In the genomic region with DNA sequence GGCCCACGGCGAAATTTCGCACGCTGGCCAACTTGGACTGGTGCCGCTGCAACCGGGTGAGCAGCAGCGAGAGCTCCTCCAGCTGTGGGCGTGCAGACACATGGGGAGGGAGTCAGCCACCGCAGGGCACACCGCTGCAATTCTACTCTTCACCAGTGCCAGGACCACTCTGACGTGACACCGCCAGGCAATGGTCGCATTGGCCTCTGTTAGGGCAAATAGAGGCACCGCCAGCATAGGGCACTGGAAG, we compare ENCODE assay signal across 14 mouse cellular contexts.
A peak's percentile ranks its signal among the peaks of the same experiment; 100 is the strongest.
DNase-seq lines count a peak whose midpoint lies in the region; ATAC-seq and TF ChIP-seq lines count a peak whose summit lies in the region.
"Had no signal": no experiment of that assay in that cellular context is flagged by ENCODE, and none has a peak within 500 bp of the region (broad histone marks: within the 10 kb centered on the region; RNA-seq: fewer than 3 reads in every experiment).

No protein-coding gene starts in this region.

- peak overlapping the region; percentile 23; the same call in 1 of the 2 replicates for H3K4me2 ChIP-seq in embryonic facial prominence, embryonic 11.5 days (ENCODE audit: low read depth, low read length)
- H3K4me2 ChIP-seq in kidney, postnatal 0 days (ENCODE audit: low read length): no peak overlapping the region
- H3K4me2 ChIP-seq: hindbrain, embryonic 14.5 days; midbrain, embryonic 13.5 days had no signal

- TF ChIP-seq CTCF in kidney, postnatal 0 days (IDR thresholded peaks at IDR 0.05; ENCODE audit: low read depth): no peak

- H3K9ac ChIP-seq in embryonic facial prominence, embryonic 11.5 days (replicated peaks; ENCODE audit: low read length): no peak overlapping the region
- no peak overlapping the region for H3K9ac ChIP-seq in kidney, postnatal 0 days (ENCODE audit: low read depth, low read length)
- H3K9ac ChIP-seq: hindbrain, embryonic 14.5 days; midbrain, embryonic 13.5 days had no signal

- no peaks in the 10 kb centered on the region for H3K9me3 ChIP-seq in embryonic facial prominence, embryonic 11.5 days (replicated peaks; ENCODE audit: control insufficient read depth, low read length)
- H3K9me3 ChIP-seq in embryonic facial prominence, embryonic 10.5 days: no peaks in the 10 kb centered on the region
- H3K9me3 ChIP-seq in kidney, postnatal 0 days (replicated peaks; ENCODE audit: low read length): no peaks in the 10 kb centered on the region
- no peaks in the 10 kb centered on the region for H3K9me3 ChIP-seq in limb, embryonic 10.5 days (replicated peaks)
- H3K9me3 ChIP-seq: midbrain, embryonic 13.5 days had no signal

- H3K27ac ChIP-seq in embryonic facial prominence, embryonic 11.5 days (replicated peaks; ENCODE audit: low read depth, low read length): no peak overlapping the region
- no peak overlapping the region for H3K27ac ChIP-seq in embryonic facial prominence, embryonic 10.5 days (replicated peaks)
- no peak overlapping the region for H3K27ac ChIP-seq in kidney, postnatal 0 days
- peak overlapping the region; percentile 37; the same call in 1 of the 2 replicates for H3K27ac ChIP-seq in limb, embryonic 10.5 days
- H3K27ac ChIP-seq: hindbrain, embryonic 14.5 days; macrophage; midbrain, embryonic 13.5 days had no signal

- H3K36me3 ChIP-seq in embryonic facial prominence, embryonic 11.5 days (replicated peaks; ENCODE audit: control insufficient read depth, insufficient read depth, low read depth, low read length): no peaks in the 10 kb centered on the region
- peaks cover 48% of the 10 kb centered on the region for H3K36me3 ChIP-seq in embryonic facial prominence, embryonic 10.5 days (replicated peaks)
- no peaks in the 10 kb centered on the region for H3K36me3 ChIP-seq in kidney, postnatal 0 days (ENCODE audit: insufficient read depth, low read length)
- H3K36me3 ChIP-seq in limb, embryonic 10.5 days: no peaks in the 10 kb centered on the region

- ATAC-seq in embryonic facial prominence, embryonic 11.5 days (replicated peaks; ENCODE audit: insufficient number of reproducible peaks, low FRiP score, low TSS enrichment, low read depth): no peak
- ATAC-seq in kidney, postnatal 0 days (replicated peaks; ENCODE audit: low FRiP score, low read depth): peak; percentile 14; the same call in 1 of the 2 replicates
- ATAC-seq in frontal cortex, adult (ENCODE audit: low TSS enrichment): no peak
- ATAC-seq: midbrain, embryonic 13.5 days had no signal

- no peak for DNase-seq in embryonic facial prominence, embryonic 11.5 days (ENCODE audit: low spot score)
- no peak for DNase-seq in embryonic facial prominence, embryonic 10.5 days (ENCODE audit: low spot score)
- no peak for DNase-seq in kidney, postnatal 0 days (ENCODE audit: low spot score)
- DNase-seq in kidney, adult 11 months: no peak
- no peak for DNase-seq in limb, embryonic 10.5 days (ENCODE audit: low spot score)
- peak; percentile 21 for DNase-seq in lung, postnatal 36 days
- no peak for DNase-seq in embryo, embryonic 9.5 days (ENCODE audit: extremely low spot score)
- DNase-seq: cerebellum, adult 2 months; kidney, adult 18-20 months had no signal

- no peak overlapping the region for H3K4me3 ChIP-seq in embryonic facial prominence, embryonic 11.5 days (ENCODE audit: low read depth, low read length)
- no peak overlapping the region for H3K4me3 ChIP-seq in embryonic facial prominence, embryonic 10.5 days
- no peak overlapping the region for H3K4me3 ChIP-seq in kidney, postnatal 0 days (replicated peaks; ENCODE audit: low read depth, low read length)
- H3K4me3 ChIP-seq in limb, embryonic 10.5 days: no peak overlapping the region
- H3K4me3 ChIP-seq: midbrain, embryonic 13.5 days; myocyte had no signal

- WGBS in embryonic facial prominence, embryonic 11.5 days: 67% methylated on average over 14 of the region's 14 CpGs
- WGBS in embryonic facial prominence, embryonic 10.5 days: 75% methylated on average over 14 of the region's 14 CpGs
- 75% methylated on average over 14 of the region's 14 CpGs for WGBS in kidney, postnatal 0 days
- WGBS in limb, embryonic 10.5 days: 67% methylated on average over 14 of the region's 14 CpGs

- peaks cover 2% of the 10 kb centered on the region; the same call in 1 of the 2 replicates for H3K4me1 ChIP-seq in embryonic facial prominence, embryonic 11.5 days (ENCODE audit: control insufficient read depth, insufficient read depth, low read length)
- peaks cover 13% of the 10 kb centered on the region for H3K4me1 ChIP-seq in embryonic facial prominence, embryonic 10.5 days
- no peaks in the 10 kb centered on the region for H3K4me1 ChIP-seq in kidney, postnatal 0 days (replicated peaks; ENCODE audit: insufficient read depth, low read length)
- H3K4me1 ChIP-seq in limb, embryonic 10.5 days: peaks cover 6% of the 10 kb centered on the region

- no peaks in the 10 kb centered on the region for H3K27me3 ChIP-seq in embryonic facial prominence, embryonic 11.5 days (ENCODE audit: control insufficient read depth, insufficient read depth, low read length)
- no peaks in the 10 kb centered on the region for H3K27me3 ChIP-seq in embryonic facial prominence, embryonic 10.5 days (replicated peaks; ENCODE audit: low read depth, poor library complexity, severe bottlenecking)
- H3K27me3 ChIP-seq in kidney, postnatal 0 days (ENCODE audit: insufficient read depth, low read length): no peaks in the 10 kb centered on the region
- 0 out of 2 replicates have a peak, but pooled peaks cover 7% of the 10 kb centered on the region for H3K27me3 ChIP-seq in limb, embryonic 10.5 days (ENCODE audit: low read depth, poor library complexity, severe bottlenecking)
- H3K27me3 ChIP-seq: midbrain, embryonic 13.5 days had no signal
